Mouse (Mus musculus) frontal cortex, postnatal 25 days (tissue): ENCODE data around the gene Olfr464.
A peak's percentile ranks its signal among the peaks of the same experiment; 100 is the strongest.

Experiments used
- DNase-seq, 2 experiments: peaks; one replicate each; pipeline ENCODE4 v3.0.0; 2022; ENCODE audit warnings: low spot score in 2 of 2

Gene Olfr464

DNA sequence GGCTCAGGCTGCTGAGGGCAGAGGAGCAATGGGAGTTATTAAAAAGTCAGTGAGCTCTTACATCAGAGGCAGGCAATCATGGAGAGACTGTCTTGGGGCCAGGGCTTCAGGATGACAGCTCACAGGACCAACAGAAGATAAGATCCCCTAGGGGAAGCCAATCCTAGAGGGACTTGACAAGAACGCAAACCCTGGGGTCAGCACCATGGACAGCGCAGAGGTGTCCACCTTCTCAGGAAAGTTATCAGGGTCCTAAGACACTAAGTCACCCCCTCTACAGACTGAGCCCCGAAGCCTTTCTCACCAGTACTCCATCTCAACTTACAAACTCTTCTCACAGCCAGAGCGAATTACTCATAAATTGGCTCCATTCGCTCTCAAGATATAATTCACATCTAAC, at the start of gene Olfr464:
Gene Olfr464, minus strand, starts transcription at position 2 of the 400 bp plus-strand sequence.
- no peak for DNase-seq

DNA sequence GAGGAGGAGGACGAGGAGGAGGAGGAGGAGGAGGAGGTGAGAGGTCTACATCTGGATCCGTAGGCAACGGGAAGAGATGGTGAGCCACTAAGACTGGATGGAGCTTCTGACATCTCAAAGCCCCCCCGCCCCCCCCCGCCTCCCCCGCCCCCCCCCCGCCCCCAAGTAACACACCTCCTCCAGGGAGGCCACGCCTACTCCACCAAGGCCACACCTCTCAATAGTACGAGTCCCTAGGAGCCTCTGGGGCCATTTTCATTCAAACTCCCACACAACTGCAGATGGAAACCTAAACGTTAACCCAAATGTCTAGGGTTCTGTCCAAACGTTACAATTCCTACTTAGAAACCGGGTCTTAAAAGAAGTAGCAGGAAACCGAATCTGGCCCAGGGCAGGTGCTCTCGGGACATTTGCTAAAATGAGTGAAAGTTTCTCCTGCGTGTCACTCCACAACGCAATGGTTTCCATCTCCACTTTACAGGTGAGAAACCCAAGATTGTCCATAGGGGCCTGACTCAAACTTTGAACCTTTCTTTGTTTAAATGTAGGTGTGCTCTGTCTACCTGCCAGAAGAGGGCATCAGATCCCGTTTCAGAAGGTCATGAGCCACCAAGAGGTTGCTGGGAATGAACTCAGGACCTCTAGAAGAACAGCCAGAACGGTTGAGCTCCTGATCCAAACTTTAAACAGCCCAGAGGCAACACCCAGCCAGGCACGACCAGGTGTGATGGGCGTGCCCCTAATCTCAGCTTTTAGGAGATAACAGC, 47.8 kb upstream of the Olfr464 start:
- no peak for DNase-seq

DNA sequence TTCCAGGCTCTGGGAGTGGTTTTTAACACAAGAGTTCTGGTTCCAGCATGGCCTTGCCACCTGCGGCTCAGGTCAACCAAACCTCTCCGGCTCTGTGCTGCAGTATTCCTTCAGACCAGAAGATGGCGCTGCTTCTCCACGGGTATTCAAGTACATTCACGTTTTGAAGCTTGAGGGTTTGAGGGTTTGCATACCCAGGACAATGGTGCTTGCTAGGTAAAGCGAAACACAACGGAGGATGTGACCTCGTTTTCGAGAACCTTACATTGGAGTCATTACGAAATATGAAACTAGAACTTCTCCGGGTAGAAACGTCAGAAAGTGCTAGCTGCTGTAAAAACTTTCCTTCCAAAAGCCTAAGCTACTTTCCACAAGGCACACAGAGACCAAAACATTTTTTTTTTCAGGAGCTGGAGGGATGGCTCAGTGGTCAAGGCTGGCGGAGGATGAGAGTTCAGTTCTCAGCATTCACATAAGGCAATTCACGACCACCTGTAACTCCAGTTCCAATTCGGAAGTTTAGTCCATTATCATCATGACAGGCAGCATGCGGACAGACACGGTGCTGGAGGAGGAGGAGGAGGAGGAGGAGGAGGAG, 47.0 kb upstream of the Olfr464 start:
- peak; percentile 77 to 78 for DNase-seq

DNA sequence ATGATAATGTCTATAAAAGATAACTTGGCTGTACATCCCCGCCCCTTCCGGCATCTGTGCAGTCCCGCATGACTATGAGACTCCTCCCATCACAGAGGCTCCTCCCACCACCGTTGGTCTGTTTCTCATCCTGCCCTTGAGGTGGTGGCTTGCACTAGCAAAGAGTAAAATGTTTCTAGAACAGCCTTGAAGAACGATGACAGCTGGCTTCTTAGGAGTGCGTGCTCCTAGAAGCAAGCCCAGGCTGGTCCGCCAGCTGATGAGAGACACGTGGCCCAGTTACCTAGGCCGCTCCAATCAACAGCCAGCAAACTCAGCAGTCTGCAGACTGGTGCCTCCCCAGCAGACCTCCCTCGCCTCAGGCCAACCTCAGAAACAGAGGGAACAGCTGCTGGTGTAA, 45.4 kb upstream of the Olfr464 start:
- no peak for DNase-seq

DNA sequence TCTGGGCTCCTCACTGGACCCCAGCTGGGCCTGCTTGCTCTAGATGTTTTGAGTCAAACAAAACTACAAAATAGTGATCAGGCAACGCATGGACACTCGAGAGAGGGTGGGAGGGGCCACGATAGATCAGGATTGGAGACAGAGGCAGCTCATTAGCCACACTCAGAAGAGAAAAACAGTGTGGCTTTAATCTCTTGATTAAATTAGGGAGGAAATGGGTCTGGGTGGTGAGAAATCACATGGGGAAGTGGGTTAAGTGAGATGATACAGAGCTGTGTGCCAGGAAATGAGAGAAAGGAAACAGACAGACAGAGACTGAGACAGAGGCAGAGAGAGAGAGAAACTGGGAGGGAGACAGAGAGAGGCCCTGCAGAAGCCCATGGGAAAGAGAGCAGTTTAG, 44.5 kb upstream of the Olfr464 start:
- no peak for DNase-seq

DNA sequence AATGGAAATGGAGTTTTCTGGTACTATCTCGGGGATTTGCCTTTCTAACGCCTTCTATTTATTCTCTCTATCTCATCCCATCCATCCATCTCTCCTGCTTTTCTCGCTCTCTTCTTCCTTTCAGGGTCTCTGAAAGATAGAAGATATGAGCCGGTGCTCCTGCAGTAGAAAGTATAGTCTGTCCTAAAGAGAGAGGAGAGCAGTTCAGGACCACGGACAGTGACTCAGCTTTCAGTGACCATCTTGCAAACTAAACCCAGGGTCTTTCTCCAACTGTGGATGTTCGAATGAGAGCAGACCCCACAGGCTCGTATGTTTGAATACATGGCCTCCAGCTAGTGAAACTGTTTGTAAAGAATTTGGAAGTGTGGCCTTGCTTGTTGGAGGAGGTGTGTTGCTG, 36.3 kb upstream of the Olfr464 start:
- DNase-seq, result no peak

DNA sequence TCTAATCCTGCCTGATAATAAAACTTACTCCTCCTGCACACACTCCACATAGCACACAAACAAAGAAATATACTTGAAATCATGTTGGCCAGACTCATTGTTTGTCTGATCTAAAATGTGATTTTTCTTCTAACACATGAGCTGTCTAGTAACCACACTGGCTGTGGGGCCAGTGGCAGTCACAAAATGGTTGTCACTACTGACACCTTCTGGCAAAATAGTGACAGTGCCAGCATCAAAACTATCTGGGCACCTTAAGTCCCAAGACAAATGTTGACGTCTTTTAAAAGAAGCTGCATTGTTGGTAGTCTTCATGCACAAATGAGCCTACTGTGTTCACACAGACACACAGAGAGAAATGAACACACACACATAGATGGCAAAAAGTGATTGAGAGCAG, 34.4 kb upstream of the Olfr464 start:
- DNase-seq, result no peak

DNA sequence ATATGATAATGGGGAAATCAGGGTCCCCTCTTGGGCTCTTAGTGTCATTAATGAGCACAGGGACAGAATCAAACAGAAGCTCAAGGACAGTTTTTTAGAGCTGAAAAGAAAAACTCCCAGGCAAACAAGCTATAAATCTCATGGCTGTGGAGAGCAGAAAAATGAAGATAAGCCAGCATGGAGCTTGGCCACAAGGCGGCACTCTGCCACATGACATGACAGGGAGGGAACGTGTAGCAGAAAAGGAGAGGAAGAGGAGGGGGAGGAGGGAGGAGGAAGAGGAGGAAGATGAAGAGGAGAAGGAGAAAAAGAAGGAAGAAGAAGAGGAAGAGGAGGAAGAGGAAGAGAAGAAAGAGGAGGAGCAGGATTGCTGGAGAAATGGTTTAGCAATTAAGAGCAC, 29.2 kb upstream of the Olfr464 start:
- DNase-seq, result no peak

DNA sequence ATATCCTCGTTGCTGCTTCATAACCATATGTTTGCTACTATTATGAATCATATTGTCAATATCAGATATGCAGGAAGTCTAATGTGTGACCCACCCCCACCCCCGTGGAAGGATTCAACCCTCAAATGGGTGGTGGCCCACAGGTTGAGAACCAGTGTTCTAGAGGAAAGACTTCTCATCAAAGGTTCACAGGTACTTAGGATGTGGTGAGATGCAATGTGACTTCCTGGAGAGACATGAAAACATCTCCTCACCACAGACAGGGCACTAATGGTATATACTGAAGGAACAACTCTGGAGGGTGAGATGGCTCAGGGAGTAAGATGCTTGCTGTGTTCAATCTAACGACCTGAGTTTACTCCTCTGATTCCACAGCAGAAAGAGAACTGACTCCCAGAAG, 14.7 kb upstream of the Olfr464 start:
- no peak for DNase-seq

DNA sequence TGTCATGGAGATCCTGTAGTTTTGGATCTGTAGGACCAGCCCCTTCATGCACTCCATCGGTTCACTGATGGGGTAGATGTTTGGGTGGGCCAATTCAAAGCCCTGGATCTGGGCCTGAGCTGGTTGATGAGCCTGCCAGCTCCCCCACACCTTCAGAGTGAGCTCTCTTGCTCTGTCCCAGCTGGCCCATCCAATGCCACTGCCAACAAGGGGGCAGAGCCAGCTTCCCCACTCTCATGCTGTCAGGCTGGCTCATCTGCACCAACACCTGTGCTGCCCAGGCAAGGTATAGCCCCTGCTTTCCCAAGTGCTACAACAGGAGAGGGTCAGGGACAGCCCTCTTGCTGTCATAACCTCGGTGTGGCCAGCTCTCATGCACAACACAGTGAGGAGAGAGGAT, 13.0 kb upstream of the Olfr464 start:
- DNase-seq, result no peak

DNA sequence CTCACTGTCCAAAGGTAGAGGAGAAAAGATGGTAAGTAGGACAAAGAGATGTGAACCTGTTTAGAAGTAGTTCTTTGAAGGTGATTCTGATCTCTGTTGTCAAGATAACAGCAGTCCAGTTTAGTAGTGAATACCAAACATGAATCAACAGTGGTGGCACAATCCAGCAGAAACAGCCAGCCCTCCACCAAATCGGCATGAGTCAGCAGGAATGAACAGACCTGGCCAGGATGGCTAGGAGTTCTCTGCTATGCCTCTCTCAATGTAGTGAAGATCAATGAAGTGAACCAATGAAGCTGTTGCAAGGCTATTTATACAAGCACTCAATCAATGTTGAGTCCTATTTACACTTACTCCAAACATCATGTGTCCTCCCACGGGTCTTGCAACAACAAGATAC, 9.6 kb upstream of the Olfr464 start:
- no peak for DNase-seq

DNA sequence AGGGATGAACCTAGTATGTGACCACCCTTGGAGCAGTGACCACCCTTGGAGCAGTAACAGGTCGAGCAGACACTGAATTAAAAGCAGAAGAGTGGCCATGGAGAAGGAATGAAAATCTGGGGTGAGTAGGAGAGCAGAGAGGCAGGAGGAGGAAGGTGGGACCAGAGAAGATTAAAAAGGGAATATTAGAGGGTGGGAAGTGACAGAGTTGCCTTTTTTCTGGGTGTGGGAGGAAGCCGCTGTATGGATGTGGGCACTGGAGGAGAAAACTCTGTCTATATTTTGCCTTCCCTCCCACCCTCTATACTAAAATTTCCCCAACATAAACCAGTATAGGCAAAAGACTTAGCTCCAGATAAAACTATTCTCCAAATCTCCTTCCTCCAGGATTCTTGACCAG, 466 bp downstream of the Olfr464 start:
- DNase-seq, result no peak

DNA sequence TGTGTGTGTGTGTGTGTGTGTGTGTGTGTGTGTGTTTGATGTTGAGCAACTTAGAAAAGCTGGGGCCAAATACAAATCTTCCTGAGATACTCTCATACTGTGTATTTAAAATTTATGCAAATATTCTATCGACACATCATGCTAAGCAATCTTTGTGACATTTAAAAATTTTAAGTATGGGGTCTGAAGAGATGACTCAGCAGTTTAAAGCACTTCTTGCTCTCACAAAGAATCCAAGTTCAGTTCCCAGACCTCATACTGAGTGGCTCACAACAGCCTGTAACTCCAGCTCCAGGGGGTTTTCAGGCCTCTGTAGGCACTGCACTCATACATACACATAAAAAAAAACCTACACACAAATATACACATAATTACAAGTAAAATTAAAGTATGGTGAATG, 4.8 kb downstream of the Olfr464 start:
- DNase-seq, result no peak

DNA sequence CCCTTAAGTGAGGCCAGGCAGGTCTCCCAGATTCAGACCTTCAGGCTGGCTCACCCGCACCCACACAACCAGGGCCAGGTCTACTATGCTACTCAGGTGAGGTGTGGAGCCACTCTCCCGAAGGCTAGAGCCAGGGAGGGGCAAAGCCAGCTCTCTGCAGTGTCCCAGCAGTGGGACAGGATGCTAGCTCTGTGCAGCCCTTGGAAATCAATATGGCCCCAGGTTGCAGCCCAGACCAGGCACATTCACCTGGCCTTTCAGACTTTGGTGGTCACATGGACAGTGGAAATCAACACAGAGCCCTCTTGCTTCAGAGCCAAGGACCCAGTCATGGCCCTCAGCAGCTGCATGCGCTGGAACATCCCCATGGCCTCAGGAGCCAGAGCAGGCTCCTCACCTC, 16.4 kb downstream of the Olfr464 start:
- no peak for DNase-seq

DNA sequence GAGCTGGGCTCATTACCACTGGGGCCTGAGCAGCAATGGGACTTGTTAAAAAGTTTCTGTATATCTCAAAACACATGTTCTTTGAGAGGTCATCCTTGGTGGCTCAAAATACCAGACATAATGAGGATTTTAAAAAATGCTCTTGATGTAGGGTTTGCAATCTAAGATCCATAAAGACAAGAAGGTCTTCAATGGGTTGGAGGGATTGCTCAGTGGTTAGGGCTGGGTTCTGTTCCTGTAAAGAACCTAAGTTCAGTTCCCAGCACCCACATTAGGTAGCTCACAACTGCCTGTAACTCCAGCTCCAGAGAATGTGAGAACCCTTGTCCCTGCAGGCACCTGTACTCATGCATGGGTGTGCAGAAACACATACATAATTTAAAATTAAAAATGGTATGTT, 23.5 kb downstream of the Olfr464 start, which contains the start of gene Olfr463:
Gene Olfr463, minus strand, starts transcription at position 101 of the 400 bp plus-strand sequence.
- DNase-seq, result no peak

DNA sequence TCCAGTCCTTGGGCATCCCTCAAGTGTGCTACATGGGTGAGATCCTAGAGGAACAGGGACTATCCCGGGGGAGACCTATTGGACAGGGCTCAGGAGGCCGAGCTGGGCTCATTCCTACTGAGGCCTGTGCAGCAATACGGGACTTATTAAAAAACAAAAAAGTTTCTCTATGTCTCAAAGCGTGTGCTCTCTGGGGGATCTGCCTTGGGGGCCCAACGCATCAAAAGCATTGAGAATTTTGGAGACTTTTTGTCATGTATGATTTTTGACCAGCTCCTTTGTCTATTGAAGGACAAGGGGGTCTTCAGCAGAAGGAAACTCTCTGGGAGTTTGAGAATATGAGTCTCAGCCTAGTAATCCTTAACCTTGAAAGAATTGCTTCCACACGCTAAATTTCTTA, 28.6 kb downstream of the Olfr464 start, which contains the start of gene Olfr462:
Gene Olfr462, minus strand, starts transcription at position 101 of the 400 bp plus-strand sequence.
- no peak for DNase-seq

DNA sequence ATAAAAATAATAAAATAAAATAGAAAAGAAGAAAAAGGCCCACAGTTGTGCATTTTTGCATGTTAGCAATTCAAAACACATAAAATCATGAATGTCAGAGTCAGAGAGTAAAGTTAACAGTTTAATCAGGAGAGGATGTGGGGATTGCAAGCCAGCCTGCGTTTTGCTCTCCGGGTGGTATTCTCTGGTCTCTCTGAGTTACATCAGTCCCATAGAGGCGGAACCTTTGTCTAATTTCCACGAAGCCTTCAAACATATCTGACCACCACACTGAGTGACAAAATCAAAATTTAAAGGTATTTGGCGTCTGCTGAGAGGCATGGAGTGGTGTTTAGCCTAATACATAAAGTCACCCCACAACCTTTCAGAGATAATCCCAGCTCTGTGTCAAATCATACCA, 35.9 kb downstream of the Olfr464 start:
- no peak for DNase-seq

DNA sequence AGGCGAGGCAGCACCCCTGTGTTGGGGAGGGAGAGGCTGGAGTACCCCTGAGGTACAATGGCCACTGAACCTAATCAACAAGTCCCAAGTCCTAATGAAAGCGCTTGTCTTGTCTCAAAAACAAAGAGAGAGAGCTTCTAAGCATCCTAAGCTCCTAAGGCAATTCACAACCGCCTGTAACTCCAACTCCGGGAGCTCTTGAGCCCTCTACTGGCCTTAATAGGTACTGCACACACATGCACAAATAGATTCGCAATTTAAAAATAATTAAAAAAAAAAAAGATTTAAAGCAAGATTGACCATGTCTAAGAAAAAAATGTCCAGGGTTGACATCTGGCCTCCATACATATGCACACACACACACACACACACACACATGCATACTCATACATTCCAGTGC, 37.3 kb downstream of the Olfr464 start:
- DNase-seq, result no peak

DNA sequence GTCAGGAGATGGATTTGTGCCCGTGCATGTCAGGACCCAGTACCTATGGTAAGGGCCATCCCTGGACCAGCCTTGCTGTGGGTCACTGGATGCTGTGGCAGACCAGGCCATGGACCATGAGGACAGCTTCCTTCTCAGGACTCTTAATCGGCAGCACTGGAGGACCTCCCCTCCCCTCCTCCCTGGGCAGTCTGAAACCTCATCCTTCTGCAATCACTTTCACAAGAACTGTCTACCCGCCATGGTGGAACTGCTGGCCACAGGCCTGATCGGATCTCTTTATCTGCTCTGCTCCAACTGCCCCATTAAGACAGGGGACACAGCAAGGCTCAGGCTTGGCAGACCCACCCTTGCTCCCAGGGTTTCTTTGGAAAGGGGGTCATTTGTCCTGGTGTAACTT, 39.1 kb downstream of the Olfr464 start:
- DNase-seq, result no peak

DNA sequence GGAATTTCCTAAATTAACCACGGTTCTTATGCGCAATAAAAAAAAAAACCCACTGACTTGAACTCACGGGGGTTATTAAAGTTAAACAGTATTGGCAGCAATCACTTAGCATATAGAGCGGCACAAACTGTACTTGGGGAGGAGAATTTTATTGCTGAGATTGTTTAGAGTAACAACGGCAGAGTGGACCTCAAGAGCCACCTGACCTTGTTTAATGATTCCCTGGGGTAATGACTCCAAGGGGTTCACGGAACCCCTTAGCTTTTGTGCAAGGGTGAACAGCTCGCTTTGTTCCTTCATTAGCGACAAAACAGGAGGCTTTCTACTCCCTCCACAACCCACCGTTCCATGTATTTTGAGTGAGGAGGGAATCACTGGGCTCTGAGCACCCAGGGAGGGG, 40.9 kb downstream of the Olfr464 start:
- DNase-seq, result no peak

DNA sequence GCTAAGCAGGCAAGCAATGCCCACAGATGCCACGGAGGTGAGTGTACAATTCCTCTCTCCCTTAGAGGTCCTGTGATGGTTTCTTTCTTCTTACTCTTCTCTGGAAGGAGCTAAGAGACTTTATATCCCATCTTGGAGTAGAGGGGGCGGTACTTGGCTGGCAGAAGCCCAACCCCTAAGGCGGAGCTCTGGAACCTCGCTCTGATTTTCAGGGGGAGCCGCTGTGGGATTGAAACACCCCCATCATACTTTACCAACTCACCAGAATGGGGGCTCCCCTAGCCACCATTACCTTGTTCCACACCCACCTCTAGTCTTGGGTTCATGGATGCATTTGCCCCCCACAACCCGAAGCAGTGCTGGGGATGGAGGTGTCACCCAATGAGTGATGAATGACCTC, 45.3 kb downstream of the Olfr464 start, which contains the start of gene Epx:
Gene Epx, minus strand, starts transcription at position 101 of the 400 bp plus-strand sequence.
- no peak for DNase-seq

DNA sequence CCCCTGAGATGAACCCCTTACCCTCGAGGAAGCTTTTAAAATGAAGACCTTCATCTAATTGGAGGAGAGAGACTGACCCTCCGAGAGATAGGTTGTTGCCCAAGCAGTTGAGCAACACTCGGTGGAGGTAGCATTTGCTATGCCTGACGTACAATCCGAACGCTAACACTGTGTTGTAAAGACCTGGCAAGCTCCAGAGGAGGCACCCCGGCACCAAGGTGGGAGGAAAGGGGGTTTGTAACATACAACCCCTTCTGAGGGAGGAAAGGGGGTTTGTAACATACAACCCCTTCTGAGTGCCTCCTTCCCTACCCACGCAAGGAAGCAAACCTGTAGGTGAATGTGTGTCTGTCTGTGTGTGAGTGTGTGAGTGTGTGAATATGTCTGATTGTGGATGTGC, 49.0 kb downstream of the Olfr464 start:
- no peak for DNase-seq

DNA sequence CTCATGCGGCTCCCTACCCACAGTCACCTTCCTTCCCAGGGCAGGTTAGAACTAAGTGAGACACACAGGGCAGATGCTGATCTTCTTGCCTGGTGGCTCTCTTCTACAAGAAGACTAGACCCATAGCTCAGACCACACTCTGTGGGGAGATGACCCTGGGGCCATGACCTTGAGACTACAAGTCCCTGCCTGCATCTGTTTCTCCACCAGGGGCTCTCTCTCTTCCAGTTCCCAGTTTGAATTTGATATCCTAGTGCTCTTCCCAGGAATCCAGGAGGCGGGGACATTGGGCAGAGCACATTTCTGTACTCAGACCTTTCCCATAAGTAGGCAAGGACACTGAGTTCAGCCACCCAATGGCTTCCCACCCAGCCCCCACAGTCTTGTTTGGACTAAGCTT, 50.7 kb downstream of the Olfr464 start:
- DNase-seq, result no peak
